Mouse (Mus musculus) layer of hippocampus, adult 11-12 months (tissue): ENCODE measurements around the gene Cela2a.

Source experiments
- DNase-seq: peaks from one replicate; pipeline ENCODE4 v3.0.0; 2022; ENCODE audit warnings: low spot score

Gene Cela2a

GRCm38 (mm10) chr4:141766668-141767352, 59.1 kb downstream of the Cela2a start:
- peak; percentile 64 for DNase-seq

DNA sequence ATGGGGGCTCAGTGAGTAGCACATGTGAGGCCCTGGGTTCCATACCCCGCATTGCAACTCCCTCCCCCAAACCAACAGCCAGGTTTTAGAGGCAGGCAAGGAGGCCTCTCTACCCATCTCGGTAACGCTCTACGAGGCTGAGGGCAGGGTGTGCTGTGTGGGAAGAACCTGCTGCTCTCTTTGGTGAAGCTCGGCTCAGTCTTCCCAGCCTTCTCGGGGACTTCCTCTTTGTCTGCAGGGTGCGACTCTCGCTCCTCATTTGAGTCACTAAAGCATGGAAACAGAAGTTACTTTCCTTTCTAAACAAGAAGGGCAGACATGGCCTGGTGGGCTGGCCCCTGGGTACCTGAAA, 59.7 kb downstream of the Cela2a start:
- no peak for DNase-seq

DNA sequence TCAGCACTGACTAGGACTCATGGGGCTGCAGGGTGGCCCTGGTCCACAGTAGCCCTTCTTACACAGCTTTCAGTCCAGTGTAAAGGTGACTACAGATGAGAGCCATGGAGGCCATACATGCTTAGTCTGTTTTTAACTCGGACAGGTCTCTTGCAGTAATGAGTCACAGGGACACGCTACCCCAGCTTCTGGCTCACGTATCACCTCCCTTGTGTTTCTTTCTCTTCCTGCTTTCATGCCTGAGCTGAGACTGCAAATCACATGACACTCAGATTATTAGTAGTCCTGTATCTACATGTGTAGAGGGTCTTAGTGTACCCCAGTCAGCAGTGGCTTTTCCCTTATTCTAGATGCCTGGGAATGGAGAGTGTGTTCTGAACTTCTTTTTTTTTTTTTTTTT, 61.0 kb downstream of the Cela2a start:
- DNase-seq = no peak
